Mouse (Mus musculus): ENCODE data around the gene Slc22a13. TPM values are rescaled to one million over a fixed set of nuclear protein-coding genes. Genes with fewer than 3 reads are reported as not detected.
"Not testable (repeated sequence)": the region's sequence is repeated elsewhere in the genome, so short reads cannot be mapped to it uniquely, and the experiment has no call there.

The Slc22a13 gene
- polyA plus RNA-seq, 1 experiment: not detected

DNA sequence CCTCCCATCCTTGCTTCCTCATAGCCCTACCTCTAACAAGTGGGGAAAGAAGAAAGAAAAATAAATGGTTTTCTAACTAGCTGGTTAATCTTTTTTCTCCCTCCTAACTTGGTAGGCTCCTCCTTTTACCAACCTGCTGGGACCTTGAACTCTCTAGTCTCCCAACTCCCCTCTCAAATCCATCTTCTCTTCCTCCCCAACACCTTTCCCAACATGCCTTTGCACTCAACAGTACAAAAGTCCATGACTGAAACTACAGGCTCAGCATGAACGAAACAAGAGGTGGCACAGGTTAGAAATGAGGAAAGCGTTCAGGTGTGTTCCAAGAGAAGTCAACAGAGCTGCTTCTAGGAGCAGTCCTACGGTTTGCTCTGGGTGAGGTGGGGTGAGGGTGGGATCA is 30.4 kb upstream of the Slc22a13 start:
- Histone ChIP-seq H3K4me1 (ENCODE audit: control insufficient read depth, insufficient read depth, low read length) (no peaks in the 10 kb centered on the region), H3K4me3 (ENCODE audit: insufficient read depth, low read length) (no peak overlapping the region), H3K27ac (ENCODE audit: insufficient read depth, low read depth, low read length) (no peak overlapping the region)
- TF ChIP-seq POLR2A (IDR thresholded peaks at IDR 0.05; ENCODE audit: borderline replicate concordance, low read depth, low read length) (no peak), CTCF (IDR thresholded peaks at IDR 0.05; ENCODE audit: low read depth, low read length) (no peak)

DNA sequence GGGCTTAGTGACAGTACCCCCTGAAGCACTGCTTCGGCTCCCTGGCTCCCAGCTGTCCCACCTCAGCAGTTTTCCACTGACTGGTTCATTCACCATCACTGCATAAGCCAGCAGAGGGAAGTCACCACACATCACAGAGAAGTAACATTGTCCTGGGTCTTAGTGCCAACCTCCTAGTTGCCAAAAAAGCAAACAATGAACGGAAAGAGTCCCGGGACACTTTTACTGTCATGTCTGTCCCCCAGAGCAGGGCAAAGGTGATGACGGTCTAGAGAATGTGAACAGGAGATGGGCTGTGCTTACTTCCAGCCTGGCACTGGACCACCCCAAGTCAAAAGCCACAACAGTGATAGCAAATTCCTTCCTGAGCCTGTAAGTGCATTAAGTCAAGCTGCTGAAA is 29.9 kb upstream of the Slc22a13 start:
- Histone ChIP-seq H3K4me3 (ENCODE audit: insufficient read depth, low read length) (no peak overlapping the region), H3K27ac (ENCODE audit: insufficient read depth, low read depth, low read length) (no peak overlapping the region), H3K4me1 (ENCODE audit: control insufficient read depth, insufficient read depth, low read length) (no peaks in the 10 kb centered on the region)
- TF ChIP-seq CTCF (IDR thresholded peaks at IDR 0.05; ENCODE audit: low read depth, low read length) (no peak), POLR2A (IDR thresholded peaks at IDR 0.05; ENCODE audit: borderline replicate concordance, low read depth, low read length) (no peak)

DNA sequence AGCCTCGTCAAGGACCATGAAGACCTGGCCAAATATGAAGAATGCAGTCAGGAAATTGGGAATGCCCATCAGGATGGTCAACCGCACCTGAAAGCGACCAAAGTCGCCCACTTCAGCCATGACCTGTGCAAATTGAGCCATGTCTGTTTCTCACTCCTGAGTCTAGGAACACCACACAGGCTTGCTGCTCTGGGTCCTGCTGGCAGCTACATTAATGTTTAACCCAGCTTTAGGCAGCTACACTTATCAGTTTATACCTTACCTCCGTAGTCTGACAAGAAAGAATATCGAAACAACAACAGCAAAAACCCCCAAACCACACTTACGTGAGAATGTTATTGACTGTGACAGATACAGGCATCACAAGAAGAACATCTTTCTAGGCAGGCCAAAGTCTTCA is 22.7 kb upstream of the Slc22a13 start:
- H3K4me3 ChIP-seq (ENCODE audit: insufficient read depth, low read length): no peak overlapping the region

DNA sequence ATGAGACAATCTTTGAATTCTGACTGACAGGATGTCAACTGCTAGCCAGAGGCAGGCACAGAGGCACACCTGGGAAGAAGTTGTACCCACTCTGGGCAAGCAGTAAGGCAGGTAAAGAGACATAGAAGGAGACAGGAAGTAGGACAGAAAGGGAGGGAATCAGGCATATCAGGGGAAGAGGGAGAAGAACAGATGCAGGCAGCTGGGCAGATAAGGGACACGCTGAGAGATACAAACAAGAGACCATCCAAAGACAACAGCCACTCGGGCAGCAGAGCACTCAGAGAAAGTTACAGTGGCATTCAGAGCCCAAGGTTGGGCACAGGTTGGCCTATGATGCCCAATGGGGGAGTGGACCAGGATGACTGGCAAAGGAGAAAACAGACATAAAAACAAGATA is 21.9 kb upstream of the Slc22a13 start:
- H3K27ac ChIP-seq (ENCODE audit: insufficient read depth, low read depth, low read length): no peak overlapping the region
- TF ChIP-seq POLR2A (IDR thresholded peaks at IDR 0.05; ENCODE audit: borderline replicate concordance, low read depth, low read length): no peak
- TF ChIP-seq CTCF (IDR thresholded peaks at IDR 0.05; ENCODE audit: low read depth, low read length): no peak
- H3K4me1 ChIP-seq (ENCODE audit: control insufficient read depth, insufficient read depth, low read length): no peaks in the 10 kb centered on the region
- no peak overlapping the region for H3K4me3 ChIP-seq (ENCODE audit: insufficient read depth, low read length)

More for the DNA sequence above, 22.7 kb upstream of the Slc22a13 start:
- H3K4me1 ChIP-seq (ENCODE audit: control insufficient read depth, insufficient read depth, low read length): no peaks in the 10 kb centered on the region
- TF ChIP-seq CTCF (IDR thresholded peaks at IDR 0.05; ENCODE audit: low read depth, low read length) (no peak), POLR2A (IDR thresholded peaks at IDR 0.05; ENCODE audit: borderline replicate concordance, low read depth, low read length) (no peak)
- no peak overlapping the region for H3K27ac ChIP-seq (ENCODE audit: insufficient read depth, low read depth, low read length)

DNA sequence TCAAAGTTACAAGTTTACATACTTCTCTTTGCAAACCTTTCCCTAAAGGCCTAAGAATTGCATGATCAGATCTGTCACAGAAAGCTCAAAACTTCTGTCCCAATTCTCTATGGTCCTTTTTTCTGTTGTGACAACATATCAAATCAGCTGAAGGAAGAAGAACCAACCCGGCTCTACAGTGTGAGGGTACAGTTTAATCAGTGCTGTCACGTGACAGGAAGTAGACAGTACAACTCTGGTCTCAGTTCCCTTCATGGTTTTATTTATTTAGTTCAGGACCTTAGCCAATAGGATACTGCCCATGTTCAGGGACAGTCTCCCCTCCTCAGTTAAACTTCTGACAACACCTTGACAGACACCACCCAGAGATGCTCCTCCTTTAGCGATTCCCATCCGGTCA is 11.4 kb upstream of the Slc22a13 start:
- peaks cover 8% of the 10 kb centered on the region for H3K4me1 ChIP-seq (ENCODE audit: control insufficient read depth, insufficient read depth, low read length)

DNA sequence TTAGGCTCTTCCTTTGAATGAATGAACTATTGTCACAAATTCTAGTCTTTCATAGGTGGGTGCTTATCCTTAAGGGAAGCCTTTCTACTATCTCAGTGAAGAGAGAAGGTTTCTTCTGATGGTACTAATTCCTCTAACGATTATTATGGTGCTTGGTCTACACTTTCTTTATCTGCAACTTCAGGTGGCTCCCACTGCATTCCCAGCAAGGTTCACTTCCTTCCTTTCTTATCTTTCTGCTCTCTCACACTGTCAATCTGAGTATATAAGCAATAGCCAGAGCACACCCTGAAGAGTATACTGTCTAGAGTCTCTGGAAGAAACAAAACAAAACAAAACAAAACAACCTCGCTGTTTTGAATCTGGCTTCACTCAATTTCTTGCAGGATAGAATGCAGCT is 10.8 kb upstream of the Slc22a13 start:
- no peak for TF ChIP-seq POLR2A (IDR thresholded peaks at IDR 0.05; ENCODE audit: borderline replicate concordance, low read depth, low read length)
- Histone ChIP-seq H3K4me3 (ENCODE audit: insufficient read depth, low read length) (no peak overlapping the region), H3K27ac (ENCODE audit: insufficient read depth, low read depth, low read length) (0 out of 2 replicates have a peak overlapping the region, but pooled peaks have one; percentile 34), H3K4me1 (ENCODE audit: control insufficient read depth, insufficient read depth, low read length) (peaks cover 8% of the 10 kb centered on the region)

More for the DNA sequence above, 11.4 kb upstream of the Slc22a13 start:
- H3K4me3 ChIP-seq (ENCODE audit: insufficient read depth, low read length): no peak overlapping the region
- H3K27ac ChIP-seq (ENCODE audit: insufficient read depth, low read depth, low read length): peak overlapping the region; percentile 34
- no peak for TF ChIP-seq CTCF (IDR thresholded peaks at IDR 0.05; ENCODE audit: low read depth, low read length)
- no peak for TF ChIP-seq POLR2A (IDR thresholded peaks at IDR 0.05; ENCODE audit: borderline replicate concordance, low read depth, low read length)

DNA sequence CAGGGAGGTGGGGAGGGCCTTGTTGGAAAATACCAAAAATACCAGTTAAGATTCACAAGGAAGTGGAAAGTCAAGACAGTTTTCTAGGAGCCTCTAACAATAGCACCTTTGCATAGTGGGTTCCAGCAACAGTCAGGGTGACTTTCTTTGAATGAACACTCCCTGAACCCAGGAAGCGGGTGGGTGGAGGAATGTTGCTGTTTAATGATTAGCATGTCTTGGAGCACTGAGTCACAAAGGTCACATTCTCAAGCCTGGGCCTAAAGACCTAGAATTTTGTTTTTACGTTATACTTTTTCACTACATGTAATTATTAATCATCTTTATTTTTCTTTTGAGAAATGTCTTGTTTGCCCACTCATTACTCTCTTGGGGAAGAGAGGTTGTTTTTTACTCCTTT is 6.4 kb upstream of the Slc22a13 start:
- H3K27ac ChIP-seq (ENCODE audit: insufficient read depth, low read depth, low read length); H3K4me3 ChIP-seq (ENCODE audit: insufficient read depth, low read length); H3K4me1 ChIP-seq (ENCODE audit: control insufficient read depth, insufficient read depth, low read length): not testable (repeated sequence)

DNA sequence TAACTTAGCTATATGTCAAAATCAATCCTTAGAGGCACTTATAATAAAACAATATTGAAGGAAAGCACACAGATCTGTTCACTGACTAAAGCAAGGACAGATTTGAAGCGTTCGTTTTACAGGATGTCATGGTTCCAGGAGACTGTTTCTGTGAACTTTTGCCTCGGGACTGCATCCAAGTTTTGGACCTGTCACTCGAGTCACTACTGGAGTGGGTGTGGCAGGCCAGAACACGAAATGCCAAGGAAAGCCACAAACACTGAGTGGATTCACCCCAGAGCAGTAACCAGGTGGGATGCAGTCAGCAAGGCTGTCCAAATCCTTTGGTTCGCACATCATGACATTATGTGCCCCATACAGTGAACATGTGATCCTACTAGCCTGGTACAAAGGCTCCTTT is 5.7 kb upstream of the Slc22a13 start:
- Histone ChIP-seq H3K27ac (ENCODE audit: insufficient read depth, low read depth, low read length) (no peak overlapping the region), H3K4me3 (ENCODE audit: insufficient read depth, low read length) (no peak overlapping the region), H3K4me1 (ENCODE audit: control insufficient read depth, insufficient read depth, low read length) (no peaks in the 10 kb centered on the region; the same call in 1 of the 2 replicates)
- TF ChIP-seq CTCF (IDR thresholded peaks at IDR 0.05; ENCODE audit: low read depth, low read length): no peak

DNA sequence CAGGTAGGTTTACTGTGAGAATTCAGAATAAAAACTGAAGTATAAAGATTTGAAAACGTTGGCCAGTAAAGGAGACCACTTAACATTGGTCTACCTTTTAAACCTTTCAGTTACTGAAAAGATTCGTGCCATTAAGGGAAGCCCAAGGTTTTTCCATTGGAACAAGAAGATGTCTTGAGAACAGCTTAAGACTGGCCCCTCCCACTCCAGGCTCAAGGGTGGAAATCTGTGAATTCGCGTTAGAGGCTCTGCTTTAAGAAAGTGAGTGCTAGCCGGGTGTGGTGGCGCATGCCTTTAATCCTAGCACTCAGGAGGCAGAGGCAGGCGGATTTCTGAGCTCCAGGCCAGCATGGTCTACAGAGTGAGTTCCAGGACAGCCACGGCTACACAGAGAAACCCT is 4.1 kb upstream of the Slc22a13 start:
- Histone ChIP-seq H3K4me3 (ENCODE audit: insufficient read depth, low read length) (no peak overlapping the region), H3K4me1 (ENCODE audit: control insufficient read depth, insufficient read depth, low read length) (no peaks in the 10 kb centered on the region), H3K27ac (ENCODE audit: insufficient read depth, low read depth, low read length) (no peak overlapping the region)
- TF ChIP-seq CTCF (IDR thresholded peaks at IDR 0.05; ENCODE audit: low read depth, low read length) (no peak), POLR2A (IDR thresholded peaks at IDR 0.05; ENCODE audit: borderline replicate concordance, low read depth, low read length) (no peak)

DNA sequence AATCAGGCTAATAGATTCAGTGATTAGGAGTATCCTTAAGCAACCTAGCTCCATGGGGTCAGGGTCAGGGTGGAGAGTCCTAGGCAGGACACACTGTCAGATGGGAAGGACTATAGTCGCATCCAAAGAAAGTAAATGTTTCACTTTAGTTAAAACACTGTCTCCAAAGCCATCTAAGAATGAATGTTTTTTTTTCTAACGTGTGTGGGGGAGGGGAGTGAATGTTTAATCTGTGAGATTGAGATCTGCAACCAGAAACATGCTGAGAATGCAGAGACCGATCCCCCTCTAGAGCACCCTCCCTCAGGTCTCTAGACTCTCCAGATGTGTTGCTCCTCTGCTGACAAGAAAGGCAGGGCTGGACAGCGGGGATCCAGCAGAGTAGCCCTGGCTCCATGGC is 1.8 kb downstream of the Slc22a13 start:
- H3K4me3 ChIP-seq (ENCODE audit: insufficient read depth, low read length): no peak overlapping the region
- no peak overlapping the region for H3K27ac ChIP-seq (ENCODE audit: insufficient read depth, low read depth, low read length)
- TF ChIP-seq POLR2A (IDR thresholded peaks at IDR 0.05; ENCODE audit: borderline replicate concordance, low read depth, low read length) (no peak), CTCF (IDR thresholded peaks at IDR 0.05; ENCODE audit: low read depth, low read length) (no peak)
- no peaks in the 10 kb centered on the region for H3K4me1 ChIP-seq (ENCODE audit: control insufficient read depth, insufficient read depth, low read length)

DNA sequence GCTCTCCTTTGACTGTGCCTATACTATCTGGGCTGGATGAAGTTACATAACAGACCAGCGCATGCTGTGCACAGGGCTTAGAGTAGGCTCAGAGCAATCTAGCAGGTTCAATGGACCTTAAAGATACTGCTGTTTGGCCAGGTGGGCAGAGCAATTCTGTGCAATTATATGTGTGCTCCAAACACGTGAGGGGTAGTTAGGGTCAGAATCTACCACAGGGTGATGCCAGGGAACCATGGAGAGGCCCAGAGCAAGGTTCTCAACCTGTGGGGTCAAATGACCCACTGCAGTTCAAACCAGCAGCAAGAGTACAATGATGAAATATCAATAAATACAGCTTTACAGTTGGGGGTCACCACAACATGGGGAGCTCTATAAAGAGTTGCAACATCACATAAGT is 2.2 kb downstream of the Slc22a13 start:
- H3K4me1 ChIP-seq (ENCODE audit: control insufficient read depth, insufficient read depth, low read length): no peaks in the 10 kb centered on the region
- TF ChIP-seq POLR2A (IDR thresholded peaks at IDR 0.05; ENCODE audit: borderline replicate concordance, low read depth, low read length): no peak
- no peak for TF ChIP-seq CTCF (IDR thresholded peaks at IDR 0.05; ENCODE audit: low read depth, low read length)
- H3K27ac ChIP-seq (ENCODE audit: insufficient read depth, low read depth, low read length): no peak overlapping the region
- no peak overlapping the region for H3K4me3 ChIP-seq (ENCODE audit: insufficient read depth, low read length)

All from bone marrow macrophage, adult 2 months (primary cell).